In genomic region chr17:24604557-24604956, GRCm38 (mm10) we compare ENCODE assay signal across 24 mouse cellular contexts. TPM values are rescaled to one million over a fixed set of nuclear protein-coding genes. Genes with fewer than 3 reads are reported as not detected.
A peak's percentile ranks its signal among the peaks of the same experiment; 100 is the strongest.
DNase-seq lines count a peak whose midpoint lies in the region; ATAC-seq and TF ChIP-seq lines count a peak whose summit lies in the region.
"Had no signal": no experiment of that assay in that cellular context is flagged by ENCODE, and none has a peak within 500 bp of the region (broad histone marks: within the 10 kb centered on the region; RNA-seq: fewer than 3 reads in every experiment).

No protein-coding gene starts in this region.

- no peak for ATAC-seq in forebrain, embryonic 15.5 days (replicated peaks)
- ATAC-seq: activated CD4-positive, CD25-positive, alpha-beta regulatory T cell, adult 4 months; forebrain, embryonic 14.5 days; forebrain, postnatal 0 days had no signal

- no peaks in the 10 kb centered on the region for H3K27me3 ChIP-seq in forebrain, embryonic 15.5 days
- H3K27me3 ChIP-seq: embryonic facial prominence, embryonic 12.5 days; forebrain, embryonic 12.5 days had no signal

- H3K4me2 ChIP-seq in forebrain, embryonic 15.5 days (replicated peaks) = no peak overlapping the region
- H3K4me2 ChIP-seq: embryonic facial prominence, embryonic 12.5 days; forebrain, embryonic 12.5 days had no signal

- H3K4me3 ChIP-seq in ES-E14 (ENCODE audit: insufficient read depth in 1 of 2, low read depth in 1 of 2, low read length in 2 of 2, poor library complexity in 1 of 2, severe bottlenecking in 1 of 2) = no peak overlapping the region
- H3K4me3 ChIP-seq in embryonic fibroblast, embryonic 13.5 days (ENCODE audit: insufficient read depth, low read length) = no peak overlapping the region
- H3K4me3 ChIP-seq in forebrain, embryonic 15.5 days = no peak overlapping the region
- H3K4me3 ChIP-seq: embryonic facial prominence, embryonic 10.5 days; embryonic facial prominence, embryonic 12.5 days; erythroblast, embryonic 14.5 days; forebrain, embryonic 10.5 days; forebrain, embryonic 12.5 days had no signal

- peaks cover 68% of the 10 kb centered on the region for H3K36me3 ChIP-seq in ES-E14 (ENCODE audit: control insufficient read depth, insufficient read depth, low read length, poor library complexity, severe bottlenecking)
- peaks cover 74% of the 10 kb centered on the region for H3K36me3 ChIP-seq in forebrain, embryonic 15.5 days

- peak; percentile 54 for DNase-seq in 416B (ENCODE audit: low read depth)
- DNase-seq in ES-E14 (ENCODE audit: low read depth, low spot score) = no peak
- DNase-seq in kidney, adult 18-20 months = no peak
- no peak for DNase-seq in heart, postnatal 4 days
- DNase-seq: adrenal gland, adult 8-10 months; adrenal gland, postnatal 14 days; adrenal gland, postnatal 36 days; cerebellum, adult 11-12 months; cerebellum, adult 2 months; cerebellum, adult 9-10 months; cerebellum, postnatal 10 days; cerebellum, postnatal 25 days; forebrain, postnatal 0 days had no signal

- 93% methylated on average over 3 of the region's 3 CpGs for WGBS in forebrain, embryonic 15.5 days

- H3K27ac ChIP-seq in ES-E14 (ENCODE audit: insufficient read depth, low read depth, low read length, poor library complexity, severe bottlenecking) = peak overlapping the region; percentile 38; the same call in 1 of the 2 replicates
- peak overlapping the region; percentile 28; the same call in 1 of the 2 replicates for H3K27ac ChIP-seq in embryonic fibroblast, embryonic 13.5 days (ENCODE audit: insufficient read depth, low read length)
- no peak overlapping the region for H3K27ac ChIP-seq in forebrain, embryonic 15.5 days (replicated peaks)
- H3K27ac ChIP-seq: embryonic facial prominence, embryonic 10.5 days; embryonic facial prominence, embryonic 12.5 days; forebrain, embryonic 10.5 days; forebrain, embryonic 12.5 days had no signal

- in situ Hi-C loops in ES-E14 (cut with MboI; ENCODE audit: low sequenced_read_pairs in 2 of 2, unreplicated experiment in 2 of 2) = no loop called here

- no peak for TF ChIP-seq POLR2A in embryonic fibroblast, embryonic 13.5 days (IDR thresholded peaks at IDR 0.05; ENCODE audit: low read depth, low read length)

- no peak for TF ChIP-seq CTCF in embryonic fibroblast, embryonic 13.5 days (IDR thresholded peaks at IDR 0.05; ENCODE audit: borderline replicate concordance, insufficient read depth, low read length)

- H3K9me3 ChIP-seq in ES-E14 (ENCODE audit: control insufficient read depth, insufficient read depth, low read depth, low read length) = no peaks in the 10 kb centered on the region
- H3K9me3 ChIP-seq in forebrain, embryonic 15.5 days = no peaks in the 10 kb centered on the region
- H3K9me3 ChIP-seq: embryonic facial prominence, embryonic 10.5 days; embryonic facial prominence, embryonic 12.5 days; forebrain, embryonic 10.5 days; forebrain, embryonic 12.5 days had no signal

- no peak overlapping the region for H3K9ac ChIP-seq in ES-E14 (ENCODE audit: insufficient read depth, low read depth, low read length, poor library complexity, severe bottlenecking)
- no peak overlapping the region for H3K9ac ChIP-seq in forebrain, embryonic 15.5 days (replicated peaks)
- H3K9ac ChIP-seq: embryonic facial prominence, embryonic 12.5 days; forebrain, embryonic 12.5 days; forebrain, postnatal 0 days had no signal

- H3K4me1 ChIP-seq in ES-E14 (ENCODE audit: control insufficient read depth in 2 of 2, insufficient read depth in 2 of 2, low read length in 2 of 2, poor library complexity in 1 of 2) = peaks cover 0 to 6% of the 10 kb centered on the region in 2 experiments; a peak in 2 of 4 replicates
- H3K4me1 ChIP-seq in embryonic fibroblast, embryonic 13.5 days (ENCODE audit: control insufficient read depth, insufficient read depth, low read length) = no peaks in the 10 kb centered on the region
- H3K4me1 ChIP-seq in forebrain, embryonic 15.5 days = no peaks in the 10 kb centered on the region
- H3K4me1 ChIP-seq: embryonic facial prominence, embryonic 10.5 days; embryonic facial prominence, embryonic 12.5 days; forebrain, embryonic 10.5 days; forebrain, embryonic 12.5 days had no signal

TF ChIP-seq in ES-E14, 5 proteins besides CTCF, POLR2A, EP300 and RAD21:
- TF ChIP-seq HCFC1 (IDR thresholded peaks at IDR 0.05; ENCODE audit: borderline replicate concordance, insufficient read depth, low read length) = no peak
- no peak for TF ChIP-seq MAFK (IDR thresholded peaks at IDR 0.05; ENCODE audit: insufficient read depth, low read depth, low read length)
- no peak for TF ChIP-seq ZC3H11A (IDR thresholded peaks at IDR 0.05; ENCODE audit: borderline replicate concordance, low read depth, low read length)
- TF ChIP-seq CHD2 (IDR thresholded peaks at IDR 0.05; ENCODE audit: low read depth, low read length) = no peak
- no peak for TF ChIP-seq ZNF384 (IDR thresholded peaks at IDR 0.05; ENCODE audit: low read depth, low read length)

RNA-seq across cellular contexts. Expression of gene Tsc2, which starts 27.9 kb away (rescaled TPM):
- total RNA-seq in ES-E14 (2012; rRNA removed) = 93.0 and 118 TPM in 2 replicates
- 75.0 and 83.8 TPM in 2 replicates for polyA plus RNA-seq in embryonic fibroblast, embryonic 13.5 days (2011; ENCODE audit: insufficient read length, low read depth, missing spikeins)
- 10 to 100 TPM; 82.9 to 87.9 TPM for total RNA-seq in heart, postnatal 4 days (2021)
- 68.7 and 75.6 TPM in 2 replicates for polyA plus RNA-seq in forebrain, embryonic 15.5 days (2015; fragmentation: Nextera tagmentation; extraction: Ambion mirVana)

RNA-seq across cellular contexts. Expression of gene Nthl1, which starts 27.9 kb away (rescaled TPM):
- total RNA-seq in ES-E14 (2012; rRNA removed) = 39.4 and 43.0 TPM in 2 replicates
- polyA plus RNA-seq in embryonic fibroblast, embryonic 13.5 days (2011; ENCODE audit: insufficient read length, low read depth, missing spikeins) = 8.7 and 11.1 TPM in 2 replicates
- 1 to 10 TPM; 4.0 TPM for total RNA-seq in heart, postnatal 4 days (2021)
- polyA plus RNA-seq in forebrain, embryonic 15.5 days (2015; fragmentation: Nextera tagmentation; extraction: Ambion mirVana) = 12.5 and 12.7 TPM in 2 replicates

RNA-seq across cellular contexts. Expression of gene Slc9a3r2, which starts 45.6 kb away (rescaled TPM):
- total RNA-seq in ES-E14 (2012; rRNA removed) = 11.4 and 22.7 TPM in 2 replicates
- polyA plus RNA-seq in embryonic fibroblast, embryonic 13.5 days (2011; ENCODE audit: insufficient read length, low read depth, missing spikeins) = 24.2 and 25.9 TPM in 2 replicates
- total RNA-seq in heart, postnatal 4 days (2021) = 10 to 100 TPM; 61.8 to 75.0 TPM
- 26.7 and 27.6 TPM in 2 replicates for polyA plus RNA-seq in forebrain, embryonic 15.5 days (2015; fragmentation: Nextera tagmentation; extraction: Ambion mirVana)
- polyA plus RNA-seq: activated CD4-positive, CD25-positive, alpha-beta regulatory T cell, adult 4 months had no signal

RNA-seq across cellular contexts. Expression of gene Npw, which starts 53.7 kb away (rescaled TPM):
- 3.0 and 6.0 TPM in 2 replicates for total RNA-seq in ES-E14 (2012; rRNA removed)
- not detected in 2 replicates for polyA plus RNA-seq in embryonic fibroblast, embryonic 13.5 days (2011; ENCODE audit: insufficient read length, low read depth, missing spikeins)
- total RNA-seq in heart, postnatal 4 days (2021) = not detected
- not detected in 2 replicates for polyA plus RNA-seq in forebrain, embryonic 15.5 days (2015; fragmentation: Nextera tagmentation; extraction: Ambion mirVana)
- total RNA-seq: adrenal gland, adult 18-20 months; adrenal gland, adult 8-10 months; adrenal gland, postnatal 14 days; adrenal gland, postnatal 36 days; forebrain, postnatal 0 days; MEL had no signal
- polyA plus RNA-seq: cerebellum, adult 2 months; embryonic facial prominence, embryonic 10.5 days; erythroblast, embryonic 14.5 days; forebrain, embryonic 10.5 days; forebrain, embryonic 12.5 days; forebrain, embryonic 14.5 days had no signal

RNA-seq across cellular contexts. Expression of gene Pkd1, which starts 54.9 kb away (rescaled TPM):
- 27.8 and 35.9 TPM in 2 replicates for total RNA-seq in ES-E14 (2012; rRNA removed)
- polyA plus RNA-seq in embryonic fibroblast, embryonic 13.5 days (2011; ENCODE audit: insufficient read length, low read depth, missing spikeins) = 63.1 and 66.7 TPM in 2 replicates
- 10 to 100 TPM; 50.1 to 52.6 TPM for total RNA-seq in heart, postnatal 4 days (2021)
- polyA plus RNA-seq in forebrain, embryonic 15.5 days (2015; fragmentation: Nextera tagmentation; extraction: Ambion mirVana) = 17.1 and 22.9 TPM in 2 replicates
